Mouse (Mus musculus) CD4-positive helper T cell, adult 2 months (primary cell): Measurements from ENCODE around the gene Tmem150c.

Source experiments
- DNase-seq: peaks from one replicate; pipeline ENCODE4 v3.0.0-alpha.2; 2012; ENCODE audit warnings: low read depth, missing footprints, low spot score

Gene Tmem150c

DNA sequence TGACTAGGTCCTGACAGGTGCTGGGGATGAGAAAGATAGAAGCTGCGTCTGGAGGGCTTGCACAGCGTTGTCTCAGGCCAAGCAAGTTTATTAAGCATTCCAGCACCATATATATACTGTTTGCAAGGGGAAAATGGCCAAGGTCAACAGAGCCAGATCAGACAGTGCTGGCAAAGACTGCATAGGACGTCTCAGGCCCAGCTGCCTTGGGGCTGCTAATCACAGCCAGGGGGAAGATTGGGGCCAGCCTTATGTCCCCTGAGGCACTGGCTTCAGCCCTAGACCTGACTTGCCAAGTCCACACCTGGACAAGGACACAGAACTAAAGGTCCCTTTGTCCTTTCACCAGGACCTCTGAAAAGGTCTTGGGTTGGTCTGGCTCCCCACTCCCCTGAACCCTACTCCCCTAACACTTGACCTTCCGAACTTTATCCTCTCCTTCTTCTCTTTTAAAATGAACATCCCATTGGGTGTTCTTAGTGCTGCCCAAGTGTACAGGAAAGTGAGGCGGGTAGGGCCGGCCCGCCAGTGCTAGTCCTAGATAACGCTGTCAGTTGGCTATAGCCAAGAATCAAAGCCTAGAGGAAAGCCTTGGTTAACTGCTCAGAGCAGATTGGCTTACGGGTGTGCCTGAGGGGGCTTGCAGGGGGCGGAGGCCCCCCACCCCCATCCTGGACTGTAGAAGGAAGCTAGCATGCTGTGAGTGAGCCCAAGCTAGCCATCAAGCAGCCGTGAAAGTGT lies 104.6 kb downstream of the Tmem150c start:
- DNase-seq, result no peak

DNA sequence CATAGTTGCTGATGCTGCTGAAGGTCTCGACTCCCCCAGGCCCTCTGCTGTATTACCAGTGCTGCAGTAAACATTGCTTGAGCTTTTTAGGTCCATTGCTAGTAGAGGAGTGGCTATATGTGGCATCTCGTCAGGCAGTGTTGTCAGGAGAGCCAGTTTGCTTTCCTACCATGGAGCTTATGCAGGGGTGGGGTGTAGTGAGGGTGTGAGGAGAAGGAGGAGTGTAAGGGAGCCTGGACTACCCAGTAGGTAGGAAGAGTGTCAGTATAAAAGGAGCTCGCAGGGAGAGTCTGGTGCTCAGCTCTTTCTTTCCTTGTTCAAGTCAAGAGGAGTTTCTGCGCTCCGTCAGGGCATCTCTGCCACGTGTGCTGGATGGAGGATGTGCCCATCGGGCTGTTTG lies 106.9 kb downstream of the Tmem150c start:
- no peak for DNase-seq

DNA sequence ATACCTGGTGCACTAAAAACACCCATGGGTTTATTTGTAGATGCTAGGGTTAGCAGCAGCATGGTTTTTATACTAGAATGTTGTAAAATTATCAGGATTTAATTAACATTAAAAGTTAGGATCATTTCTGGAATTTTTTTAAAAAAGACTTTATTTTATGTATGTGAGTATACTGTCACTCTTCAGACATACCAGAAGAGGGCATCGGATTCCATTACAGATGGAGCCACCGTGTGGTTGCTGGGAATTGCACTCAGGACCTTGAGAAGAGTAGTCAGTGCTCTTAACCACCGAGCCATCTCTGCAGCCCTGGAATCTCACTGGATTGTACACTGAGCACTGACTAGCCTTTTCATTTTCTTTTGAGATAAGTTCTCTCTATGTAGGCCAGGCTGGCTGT lies 109.7 kb downstream of the Tmem150c start:
- DNase-seq, result no peak

DNA sequence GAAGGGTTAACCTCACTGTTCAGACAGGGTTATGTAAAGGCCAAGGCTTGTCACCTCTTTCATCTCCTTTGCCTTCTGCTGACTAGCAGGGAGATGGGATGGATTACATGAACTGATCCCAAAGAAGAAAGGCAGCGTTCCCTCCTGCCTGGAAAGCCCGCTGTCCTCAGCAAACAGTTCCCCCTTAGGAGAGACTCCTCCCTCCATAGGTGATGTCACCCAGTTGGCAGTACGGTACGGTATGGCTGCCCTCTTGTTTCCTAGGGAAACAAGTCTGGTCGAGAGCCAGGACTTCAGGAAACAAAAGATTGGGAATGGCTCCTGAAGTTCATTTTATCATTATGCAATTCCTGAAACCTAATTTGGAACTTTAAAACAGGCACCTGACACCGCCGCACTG lies 111.7 kb downstream of the Tmem150c start:
- no peak for DNase-seq

DNA sequence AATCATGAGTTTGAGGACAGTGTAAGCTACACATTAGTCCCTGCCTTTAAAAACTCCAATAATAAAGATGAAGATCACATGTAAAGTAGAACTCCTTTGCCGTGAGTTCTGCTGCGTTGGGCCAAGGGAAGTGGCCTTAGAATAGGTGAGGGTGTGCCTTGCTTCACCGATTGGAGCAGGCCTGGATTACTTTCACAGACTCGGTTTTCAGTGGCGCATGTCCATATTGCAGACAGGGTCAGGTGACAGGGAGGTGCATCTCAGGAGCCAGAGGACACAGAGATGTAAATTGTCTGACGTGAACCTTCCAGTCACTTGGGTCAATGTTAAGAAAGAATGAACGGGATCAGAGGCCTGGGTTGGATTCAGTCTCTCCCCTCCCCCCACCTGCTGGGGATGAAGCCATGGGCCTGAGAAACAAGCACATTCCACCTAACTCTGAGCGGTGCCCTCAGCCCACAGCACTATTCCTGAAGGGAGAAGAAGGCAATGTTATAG lies 112.4 kb downstream of the Tmem150c start:
- no peak for DNase-seq

DNA sequence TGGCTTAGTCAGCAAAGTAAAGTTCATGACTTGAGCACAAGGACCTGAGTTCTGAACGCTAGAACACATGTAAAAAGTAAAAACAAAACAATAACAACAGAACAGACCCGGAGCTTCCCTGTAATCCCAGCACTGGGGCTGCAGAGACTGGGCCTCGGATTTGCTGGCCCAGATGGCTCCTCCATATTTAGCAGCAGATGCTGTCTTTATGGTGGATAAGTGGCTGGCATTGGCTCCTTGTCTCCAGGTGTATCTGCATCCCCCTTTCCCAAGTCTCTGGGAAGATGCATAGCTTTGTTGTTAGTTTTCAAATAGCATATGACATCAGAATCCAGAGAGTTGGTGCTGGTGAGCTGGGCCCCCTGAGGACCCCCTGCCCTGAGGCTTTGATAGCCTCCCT lies 113.5 kb downstream of the Tmem150c start:
- DNase-seq, result no peak

DNA sequence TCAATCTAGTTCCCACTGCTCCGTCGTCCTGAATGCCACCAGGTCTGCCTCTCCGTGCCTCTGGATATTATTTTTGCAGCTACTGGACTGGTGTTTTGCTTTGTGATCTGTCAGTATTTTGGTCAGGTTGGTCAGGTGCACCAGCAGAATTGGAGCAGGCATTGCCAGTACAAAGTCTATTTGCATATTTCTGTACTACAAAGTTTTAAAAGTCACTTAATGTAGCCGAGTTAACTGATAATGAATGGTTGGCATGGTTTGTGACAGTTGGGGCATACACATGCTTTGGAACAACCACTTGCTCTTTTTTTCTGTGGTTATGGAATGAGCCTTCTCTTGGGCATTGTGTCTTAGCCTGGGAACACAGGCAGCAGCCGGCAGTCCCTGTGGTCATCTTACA lies 115.0 kb downstream of the Tmem150c start:
- DNase-seq, result no peak

DNA sequence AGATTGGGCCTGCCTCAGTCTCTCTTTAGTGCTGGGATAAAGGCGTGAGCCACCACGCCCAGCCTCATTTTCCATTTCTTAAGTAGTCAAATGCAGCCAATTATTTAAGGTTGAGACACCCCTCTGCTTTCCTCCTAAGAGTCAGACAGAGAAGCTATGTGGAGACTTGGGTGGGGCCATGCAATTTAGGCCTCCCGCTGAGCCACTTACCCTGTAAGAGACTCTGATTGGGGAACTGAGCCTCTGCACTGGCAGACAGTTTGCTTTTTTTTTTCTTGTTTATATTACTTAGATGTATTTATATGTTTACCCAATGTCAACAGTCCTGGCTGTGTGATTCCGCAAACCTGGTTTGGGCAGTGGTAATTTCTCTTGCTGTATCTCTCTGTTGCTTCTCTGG lies 115.6 kb downstream of the Tmem150c start:
- no peak for DNase-seq

DNA sequence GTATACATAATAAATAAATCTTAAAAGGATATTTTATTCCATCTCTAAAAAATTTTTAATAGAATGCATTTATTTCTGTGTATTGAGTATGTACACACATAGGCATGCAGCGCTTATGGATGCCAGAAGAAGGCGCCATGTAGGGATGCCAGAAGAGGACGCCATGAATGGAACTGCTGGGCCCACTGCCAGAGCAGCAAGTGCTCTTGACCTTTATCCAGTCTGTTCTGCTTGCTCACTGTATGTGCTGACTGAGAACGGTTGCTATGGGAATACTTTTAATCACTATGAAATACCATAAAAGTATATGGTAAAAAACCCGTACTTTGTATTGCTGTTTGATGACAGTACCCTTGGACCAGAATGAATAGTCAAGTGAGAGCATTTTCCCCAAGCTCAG lies 116.2 kb downstream of the Tmem150c start:
- no peak for DNase-seq

DNA sequence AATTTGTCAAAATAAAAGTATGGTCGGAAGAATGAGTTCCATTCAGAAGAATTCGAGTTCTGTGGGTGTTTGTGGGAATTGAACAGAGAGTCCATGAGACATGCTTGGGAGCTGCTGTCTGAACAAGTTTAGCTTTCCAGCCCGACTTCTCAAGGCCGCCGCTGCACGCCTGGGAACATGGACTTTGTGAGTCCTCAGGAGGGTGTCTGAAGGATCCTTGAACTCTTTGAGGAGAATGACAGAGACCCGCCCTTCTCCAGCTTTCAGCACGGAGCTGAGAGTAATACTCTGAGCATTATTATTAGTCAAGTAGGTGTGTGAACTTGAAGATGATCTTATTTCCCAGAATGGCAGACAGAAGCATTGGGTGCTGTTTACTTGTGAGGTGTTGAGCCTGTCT lies 117.1 kb downstream of the Tmem150c start:
- no peak for DNase-seq

DNA sequence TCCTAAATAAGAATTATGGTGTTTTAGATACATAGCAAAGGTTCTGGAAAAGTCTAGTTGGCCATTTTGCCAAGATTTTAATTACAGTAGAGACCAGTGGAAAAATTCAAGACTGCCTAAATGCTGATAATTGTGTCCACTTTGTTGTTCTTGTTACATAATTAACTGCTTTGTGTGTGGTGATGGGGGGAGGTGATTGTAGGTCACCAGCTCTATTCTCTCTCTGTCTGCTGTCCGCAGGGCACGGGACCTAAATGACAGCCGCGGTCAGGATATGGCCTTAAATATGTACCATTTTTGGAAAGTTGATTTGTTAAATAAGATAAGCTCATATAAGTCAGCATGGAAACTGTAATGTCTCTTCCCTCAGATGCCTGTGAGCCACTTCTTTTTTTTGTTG lies 118.3 kb downstream of the Tmem150c start:
- no peak for DNase-seq

DNA sequence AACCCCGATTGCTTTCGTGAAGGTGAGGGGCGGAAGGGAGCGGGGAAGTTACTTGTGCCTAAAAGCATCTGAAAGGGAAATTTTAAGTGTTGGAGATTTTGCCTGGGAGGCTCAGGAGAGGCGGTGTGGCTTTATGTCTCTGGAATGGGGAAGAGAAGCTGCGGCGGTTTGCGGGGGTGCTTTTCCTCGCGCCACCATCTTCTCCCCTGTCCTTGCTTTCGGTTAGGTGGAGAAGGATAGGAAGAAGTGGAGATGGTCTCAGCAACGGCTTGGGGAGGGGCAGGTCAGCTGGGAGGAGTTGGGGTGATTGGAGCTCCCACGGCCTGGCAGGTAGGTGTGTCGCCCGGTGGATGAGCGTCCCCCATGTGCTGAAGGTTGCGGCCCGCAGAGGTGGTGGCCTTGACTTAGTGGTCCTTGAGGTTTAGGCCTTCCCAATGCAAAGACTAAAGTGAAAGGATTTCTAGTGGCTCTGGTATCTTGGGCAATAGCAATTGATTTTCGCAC lies 119.3 kb downstream of the Tmem150c start:
- DNase-seq, result no peak

DNA sequence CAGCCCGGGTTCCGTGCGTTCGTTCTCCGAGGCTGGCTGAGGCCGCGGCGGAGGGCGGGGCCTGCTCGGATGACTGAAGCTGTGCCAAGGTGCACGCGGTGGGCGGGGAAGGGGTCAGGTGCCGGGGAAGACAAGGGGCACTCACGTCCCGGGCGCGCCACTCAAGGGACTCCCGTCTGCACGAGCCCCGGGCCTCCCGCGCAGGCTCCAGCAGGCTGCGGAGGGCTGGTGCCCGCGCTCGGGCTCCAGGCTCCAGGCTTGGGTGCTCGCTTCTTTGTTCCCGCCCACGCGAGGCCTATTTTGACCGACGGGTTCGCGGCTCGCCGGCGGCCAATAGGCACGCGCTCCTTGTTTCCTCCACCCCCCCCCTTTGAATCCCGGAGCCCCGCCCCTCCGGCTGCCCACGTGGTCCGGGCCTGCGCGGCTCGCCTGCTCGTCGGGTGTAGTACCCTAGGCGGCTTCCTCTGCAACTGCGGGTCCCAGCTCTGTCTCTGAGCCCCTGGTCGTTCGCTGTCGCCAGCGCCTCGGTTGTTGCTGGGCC lies 119.9 kb downstream of the Tmem150c start, which contains the start of the genes Hnrnpdl and Enoph1:
Gene Hnrnpdl (minus strand): TSS at position 63 of the 541 bp plus-strand sequence.
Gene Enoph1 (plus strand): TSS at position 384 of the 541 bp plus-strand sequence.
- peak; percentile 98 for DNase-seq

DNA sequence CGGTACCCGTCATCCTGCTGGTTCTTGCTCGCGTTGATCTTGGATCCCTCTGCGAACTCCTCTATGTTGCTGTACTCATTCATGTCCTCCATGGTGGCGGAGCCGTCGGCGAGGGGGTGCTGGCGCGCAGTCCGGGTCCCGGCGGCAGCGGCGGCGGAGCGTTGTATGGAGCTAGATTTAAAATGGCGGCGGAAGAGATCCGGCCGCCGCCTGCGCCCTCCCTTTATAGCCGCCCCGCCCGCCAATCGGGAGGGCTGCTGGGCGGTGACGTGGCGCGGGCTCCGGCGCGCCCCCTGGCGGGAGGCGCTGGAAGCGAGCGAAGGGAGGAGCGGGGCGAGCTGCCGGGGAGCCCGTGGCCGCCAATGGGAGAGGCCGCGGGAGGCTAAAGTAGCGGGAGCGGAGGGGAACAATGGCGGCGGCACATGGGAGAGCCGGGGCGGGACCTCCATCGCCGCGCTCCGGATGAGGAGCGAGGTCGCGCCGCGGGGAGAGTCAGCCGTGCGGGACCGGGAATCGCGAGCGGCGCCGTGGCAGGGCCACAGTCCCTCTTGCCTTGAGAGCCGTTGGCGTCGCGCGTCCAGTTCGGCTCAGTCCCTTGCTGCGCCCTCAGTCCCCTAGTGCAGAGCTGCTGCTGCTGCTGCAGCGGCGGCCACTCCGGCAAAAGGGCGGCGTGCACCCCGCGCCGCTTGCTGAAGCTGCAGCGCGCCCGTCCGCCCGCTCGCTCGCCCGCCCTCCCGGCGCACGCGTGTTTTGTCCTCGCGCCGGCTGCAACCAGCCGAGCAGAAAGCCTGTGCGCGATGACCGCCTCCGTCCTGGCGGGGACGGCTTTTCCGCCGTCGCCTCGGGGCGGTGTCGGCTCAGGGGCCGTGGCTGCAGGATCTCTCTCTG lies 120.7 kb downstream of the Tmem150c start:
- DNase-seq, result peak; percentile 98

DNA sequence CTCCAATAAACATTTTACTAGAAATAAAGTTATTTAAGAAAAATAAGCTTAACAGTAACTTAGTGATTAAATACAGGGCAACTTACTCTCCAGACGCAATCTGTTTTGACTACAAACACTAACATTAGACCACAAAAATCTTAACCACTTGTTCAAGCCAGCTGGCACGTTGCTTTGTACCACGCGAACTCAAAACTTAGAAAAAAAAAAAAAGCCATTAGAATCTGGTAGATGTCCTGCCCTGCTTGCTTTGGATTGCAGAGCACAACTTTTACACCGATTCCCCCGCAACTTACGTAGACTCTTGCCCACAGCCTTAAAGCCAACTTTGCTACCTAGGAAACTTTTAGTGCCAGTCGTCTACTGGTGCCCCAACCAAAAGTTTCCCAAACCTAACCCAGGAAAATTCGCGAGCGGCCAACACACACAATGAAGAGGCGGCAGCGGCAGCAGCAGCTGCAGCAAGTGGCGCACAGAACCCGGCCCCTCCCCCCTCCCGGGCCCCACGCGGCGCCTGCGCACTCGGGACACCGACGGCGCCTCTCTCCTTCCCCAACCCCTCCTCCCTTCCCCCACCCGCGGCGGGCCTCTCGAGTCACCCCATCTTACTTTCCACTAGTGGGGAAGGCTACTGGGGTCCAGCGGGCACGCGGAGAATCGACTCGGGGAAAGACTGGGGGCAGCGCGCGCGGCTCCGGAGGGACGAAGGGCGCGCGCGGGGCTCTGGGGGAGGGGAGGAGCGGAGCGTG lies 121.5 kb downstream of the Tmem150c start:
- peak; percentile 92 for DNase-seq

DNA sequence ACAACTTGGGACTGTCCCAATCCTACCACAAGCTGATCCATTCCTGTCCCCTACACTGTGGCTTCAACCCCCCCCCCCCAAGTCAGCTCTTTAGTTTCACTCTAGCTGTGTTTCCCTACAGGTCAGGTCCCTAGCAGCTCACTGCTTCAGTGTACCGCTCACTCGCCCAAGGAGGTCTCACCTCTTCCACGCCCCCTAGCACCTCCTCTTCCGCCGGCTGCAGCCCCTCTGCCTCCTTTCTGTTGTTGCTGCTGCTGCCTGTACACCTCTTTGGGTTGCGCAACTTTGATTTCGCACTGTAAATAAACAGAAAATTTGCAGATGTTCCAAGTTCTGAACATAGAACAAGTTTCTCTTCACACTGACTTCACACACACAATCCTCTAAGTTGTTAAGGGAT lies 122.9 kb downstream of the Tmem150c start:
- DNase-seq, result peak; percentile 55

DNA sequence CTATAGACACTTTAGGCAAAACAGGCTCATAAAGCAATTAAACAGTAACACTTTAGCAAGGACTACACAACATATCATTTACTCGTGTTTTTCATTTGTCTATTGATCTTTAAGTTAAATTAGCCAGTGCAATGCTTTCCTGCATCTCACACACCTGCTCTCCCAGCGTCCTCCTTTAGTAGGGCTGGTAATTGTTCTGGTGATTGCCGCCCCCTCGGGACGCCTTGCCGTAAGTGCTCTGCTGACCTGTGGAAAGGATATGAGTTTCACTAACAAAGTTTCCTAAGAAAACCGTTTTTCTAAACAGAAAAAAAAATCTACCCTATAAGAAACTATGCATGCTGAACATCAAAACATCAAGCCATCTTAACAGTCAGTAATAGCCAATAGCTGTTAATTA lies 123.7 kb downstream of the Tmem150c start:
- no peak for DNase-seq

DNA sequence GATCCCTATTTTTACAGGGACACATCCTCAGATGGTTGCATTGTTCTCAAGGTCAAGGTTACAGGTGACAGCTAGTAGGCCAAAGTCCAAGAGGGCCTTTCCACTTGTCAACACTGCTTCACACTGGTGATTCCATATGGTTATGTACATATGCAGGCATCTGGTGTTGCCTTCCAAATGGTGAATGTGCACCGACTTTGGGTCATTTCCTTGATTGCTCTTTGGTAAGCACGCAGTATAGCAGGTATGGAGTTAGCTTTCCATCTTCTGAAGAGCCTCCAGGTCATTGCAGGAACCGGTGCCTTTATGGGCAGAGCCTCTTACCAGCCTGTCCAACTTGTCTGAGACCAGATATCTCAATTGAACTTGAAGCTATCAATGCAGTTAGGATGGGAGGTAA lies 127.0 kb downstream of the Tmem150c start:
- no peak for DNase-seq

DNA sequence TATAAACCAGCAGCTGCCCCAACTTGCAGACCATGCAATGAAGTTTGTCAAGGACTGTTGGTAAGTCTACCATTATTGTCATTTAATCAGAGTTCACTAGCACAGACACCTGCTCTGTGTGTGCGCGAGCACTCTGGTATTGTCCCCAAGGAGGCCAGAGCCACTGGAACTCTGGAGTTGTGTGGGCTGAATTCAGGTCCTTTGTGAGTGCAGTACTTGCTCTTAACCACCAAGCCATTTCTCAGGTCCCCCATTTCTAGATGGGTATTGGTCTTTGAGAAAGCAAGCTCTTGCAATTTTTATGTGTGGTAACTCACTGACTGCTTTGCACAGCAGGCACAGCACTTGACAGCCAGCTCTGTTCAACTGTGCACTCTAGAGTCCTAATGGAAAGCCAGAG lies 127.5 kb downstream of the Tmem150c start:
- no peak for DNase-seq

DNA sequence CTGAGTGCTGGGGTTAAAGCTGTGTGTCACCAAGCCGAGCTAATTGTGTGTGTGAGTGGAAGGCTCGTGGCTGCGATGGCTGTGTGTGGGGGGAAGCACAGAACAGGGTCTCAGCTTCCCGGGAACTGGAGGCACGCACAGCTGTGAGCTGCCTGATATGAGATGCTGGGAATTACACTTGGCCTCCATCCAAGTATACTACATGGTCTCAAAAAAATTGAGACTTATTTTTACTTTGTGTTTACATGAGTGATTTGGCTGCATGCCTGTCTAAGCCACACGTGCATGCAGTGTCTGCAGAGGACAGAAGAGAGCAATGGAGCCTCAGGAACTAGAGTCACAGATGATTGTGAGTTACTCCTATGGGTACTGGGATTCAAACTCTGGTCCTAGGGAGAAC lies 129.5 kb downstream of the Tmem150c start:
- DNase-seq, result no peak
